Mouse (Mus musculus) urinary bladder, postnatal 25 days (tissue): ENCODE data around the gene Ltbp3.

ENCODE experiments used
- DNase-seq: peaks from one replicate; pipeline ENCODE4 v3.0.0; 2022; ENCODE audit warnings: low spot score

Ltbp3 gene

GRCm38 (mm10) chr19:5751742-5752141 lies 11.0 kb downstream of the Ltbp3 start:
- DNase-seq = no peak

GRCm38 (mm10) chr19:5756321-5756985 lies 15.7 kb downstream of the Ltbp3 start:
- DNase-seq = no peak

- DNase-seq = no peak
Measured at GRCm38 (mm10) chr19:5756991-5757636, 16.4 kb downstream of the Ltbp3 start.

- DNase-seq = no peak
Measured at GRCm38 (mm10) chr19:5758878-5759403, 18.2 kb downstream of the Ltbp3 start.

GRCm38 (mm10) chr19:5763163-5763562 lies 22.5 kb downstream of the Ltbp3 start:
- no peak for DNase-seq

- DNase-seq = no peak
Measured at GRCm38 (mm10) chr19:5767271-5767670, 26.6 kb downstream of the Ltbp3 start.

- DNase-seq = no peak
Measured at GRCm38 (mm10) chr19:5770311-5770710, 29.6 kb downstream of the Ltbp3 start.

GRCm38 (mm10) chr19:5770925-5771860 lies 30.5 kb downstream of the Ltbp3 start, which contains the start of gene Scyl1:
TSS of gene Scyl1 (minus strand) at chr19:5771419.
- peak; percentile 95 for DNase-seq

- no peak for DNase-seq
Measured at GRCm38 (mm10) chr19:5777387-5778032, 36.8 kb downstream of the Ltbp3 start.

- DNase-seq = no peak
Measured at GRCm38 (mm10) chr19:5778312-5778711, 37.6 kb downstream of the Ltbp3 start.

GRCm38 (mm10) chr19:5780203-5780602 lies 39.5 kb downstream of the Ltbp3 start:
- no peak for DNase-seq

- DNase-seq = no peak
Measured at GRCm38 (mm10) chr19:5781532-5781931, 40.8 kb downstream of the Ltbp3 start.

- no peak for DNase-seq
Measured at GRCm38 (mm10) chr19:5782121-5782520, 41.4 kb downstream of the Ltbp3 start.

GRCm38 (mm10) chr19:5784958-5785577 lies 44.4 kb downstream of the Ltbp3 start:
- DNase-seq = no peak

GRCm38 (mm10) chr19:5786441-5787114 lies 45.9 kb downstream of the Ltbp3 start:
- peak; percentile 87 for DNase-seq

GRCm38 (mm10) chr19:5787128-5787635 lies 46.5 kb downstream of the Ltbp3 start:
- peak; percentile 71 for DNase-seq

- DNase-seq = no peak
Measured at GRCm38 (mm10) chr19:5787920-5788319, 47.2 kb downstream of the Ltbp3 start.

- DNase-seq = no peak
Measured at GRCm38 (mm10) chr19:5788620-5789019, 47.9 kb downstream of the Ltbp3 start.

GRCm38 (mm10) chr19:5789066-5789465 lies 48.4 kb downstream of the Ltbp3 start:
- no peak for DNase-seq

GRCm38 (mm10) chr19:5791329-5791728 lies 50.6 kb downstream of the Ltbp3 start:
- no peak for DNase-seq

GRCm38 (mm10) chr19:5793116-5793515 lies 52.4 kb downstream of the Ltbp3 start:
- no peak for DNase-seq
